Mouse (Mus musculus): ENCODE data around the gene Zdhhc12.
"Not testable (repeated sequence)": the region's sequence is repeated elsewhere in the genome, so short reads cannot be mapped to it uniquely, and the experiment has no call there.

The Zdhhc12 gene

GRCm38 (mm10) chr2:30064298-30064697 is 29.1 kb downstream of the Zdhhc12 start:
- no peak for DNase-seq (ENCODE audit: low read depth, low spot score)

- DNase-seq (ENCODE audit: low read depth, low spot score) = no peak
Measured at GRCm38 (mm10) chr2:30063791-30064190, 29.7 kb downstream of the Zdhhc12 start.

GRCm38 (mm10) chr2:30063235-30063634 is 30.2 kb downstream of the Zdhhc12 start:
- DNase-seq (ENCODE audit: low read depth, low spot score) = no peak

GRCm38 (mm10) chr2:30062249-30063093 is 31.0 kb downstream of the Zdhhc12 start:
- DNase-seq (ENCODE audit: low read depth, low spot score) = peak; percentile 64

GRCm38 (mm10) chr2:30061215-30062166 is 32.0 kb downstream of the Zdhhc12 start:
- no peak for DNase-seq (ENCODE audit: low read depth, low spot score)

- DNase-seq (ENCODE audit: low read depth, low spot score) = no peak
Measured at GRCm38 (mm10) chr2:30058418-30058817, 35.0 kb downstream of the Zdhhc12 start.

- no peak for DNase-seq (ENCODE audit: low read depth, low spot score)
Measured at GRCm38 (mm10) chr2:30057223-30057904, 36.1 kb downstream of the Zdhhc12 start, which contains the start of gene Set. Gene Set (plus strand): TSS chr2:30057378.

GRCm38 (mm10) chr2:30056736-30057135 is 36.7 kb downstream of the Zdhhc12 start:
- DNase-seq (ENCODE audit: low read depth, low spot score) = no peak

GRCm38 (mm10) chr2:30055310-30055709 is 38.1 kb downstream of the Zdhhc12 start:
- DNase-seq (ENCODE audit: low read depth, low spot score) = not testable (repeated sequence)

- no peak for DNase-seq (ENCODE audit: low read depth, low spot score)
Measured at GRCm38 (mm10) chr2:30051992-30052761, 41.3 kb downstream of the Zdhhc12 start.

GRCm38 (mm10) chr2:30049831-30050230 is 43.6 kb downstream of the Zdhhc12 start:
- DNase-seq (ENCODE audit: low read depth, low spot score) = no peak

- peak; percentile 93 for DNase-seq (ENCODE audit: low read depth, low spot score)
Measured at GRCm38 (mm10) chr2:30048699-30049388, 44.6 kb downstream of the Zdhhc12 start, which contains the start of gene Wdr34. Gene Wdr34 (minus strand): TSS chr2:30048881.

- DNase-seq (ENCODE audit: low read depth, low spot score) = no peak
Measured at GRCm38 (mm10) chr2:30048101-30048501, 45.3 kb downstream of the Zdhhc12 start.

- no peak for DNase-seq (ENCODE audit: low read depth, low spot score)
Measured at GRCm38 (mm10) chr2:30047127-30047526, 46.3 kb downstream of the Zdhhc12 start.

- no peak for DNase-seq (ENCODE audit: low read depth, low spot score)
Measured at GRCm38 (mm10) chr2:30044550-30044949, 48.9 kb downstream of the Zdhhc12 start.

- peak; percentile 46 for DNase-seq (ENCODE audit: low read depth, low spot score)
Measured at GRCm38 (mm10) chr2:30042445-30042844, 51.0 kb downstream of the Zdhhc12 start.

Measured in skeletal muscle tissue, adult 2 months (tissue).